8 mouse cellular contexts compared by ENCODE assay signal in the genomic region with DNA sequence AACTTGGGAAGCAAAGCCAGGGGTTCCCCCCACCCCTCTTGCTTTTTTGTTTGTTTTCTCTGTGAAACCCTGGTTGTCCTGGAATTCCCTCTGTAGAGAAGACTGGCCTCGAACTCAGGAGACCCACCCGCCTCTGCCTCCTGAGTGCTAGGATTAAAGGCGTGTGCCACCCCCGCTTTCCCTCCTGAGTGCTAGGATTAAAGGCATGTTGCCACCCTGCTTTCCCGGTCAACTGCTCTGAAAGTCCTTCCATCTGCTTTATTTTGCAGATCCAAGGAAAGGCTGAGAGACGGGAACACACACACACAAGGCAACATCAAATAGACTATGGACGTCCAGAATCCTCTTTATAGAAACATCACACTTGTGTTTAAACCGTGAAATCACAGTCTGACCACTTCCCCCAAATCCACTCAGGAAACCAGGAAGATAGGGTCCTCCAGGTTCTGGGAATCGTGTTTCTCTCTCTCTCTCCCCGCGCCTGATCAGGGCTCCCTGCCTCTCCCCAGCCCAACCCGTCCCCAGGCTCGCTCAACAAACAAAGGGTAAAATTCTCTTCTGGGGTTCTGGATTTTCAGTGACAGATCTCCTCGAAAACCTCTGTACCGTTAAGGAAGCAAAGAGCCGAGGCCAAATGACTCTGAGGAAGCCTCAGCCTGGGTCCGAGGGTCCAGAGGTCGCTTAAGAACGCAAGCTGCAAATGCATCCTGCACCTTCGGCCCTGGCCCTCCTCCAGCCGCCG. TPM values are rescaled to one million over a fixed set of nuclear protein-coding genes. Genes with fewer than 3 reads are reported as not detected.
DNase-seq lines count a peak whose midpoint lies in the region; ATAC-seq and TF ChIP-seq lines count a peak whose summit lies in the region.

No protein-coding gene starts in this region.

- peak; percentile 15 for DNase-seq in embryo, embryonic 10 days (ENCODE audit: low spot score)
- DNase-seq in embryo, embryonic 10.5 days (ENCODE audit: low spot score): no peak
- DNase-seq in thymus, adult 2 months: peak; percentile 5
- DNase-seq in thymus, adult 18-20 months: no peak
- no peak for DNase-seq in stomach, postnatal 0 days (ENCODE audit: low spot score)
- DNase-seq in yolk sac, embryonic 10.5 days (ENCODE audit: low spot score): no peak
- DNase-seq in spleen, adult 12 weeks (ENCODE audit: low spot score): no peak

- H3K4me2 ChIP-seq in limb, embryonic 13.5 days (replicated peaks): peak overlapping the region; percentile 70
- H3K4me2 ChIP-seq in stomach, postnatal 0 days (replicated peaks; ENCODE audit: low read depth): peak overlapping the region; percentile 72

- TF ChIP-seq POLR2A in thymus, adult 2 months (IDR thresholded peaks at IDR 0.05; ENCODE audit: control insufficient read depth, extremely low read depth, insufficient read depth, low read length, poor library complexity): no peak

- H3K4me3 ChIP-seq in thymus, adult 2 months (ENCODE audit: control insufficient read depth, insufficient read depth, low read length): peak overlapping the region; percentile 90
- peak overlapping the region; percentile 84 for H3K4me3 ChIP-seq in limb, embryonic 13.5 days
- peak overlapping the region; percentile 98 for H3K4me3 ChIP-seq in stomach, postnatal 0 days (ENCODE audit: low read depth, low read length)

- H3K9me3 ChIP-seq in limb, embryonic 13.5 days: no peaks in the 10 kb centered on the region
- H3K9me3 ChIP-seq in stomach, postnatal 0 days (ENCODE audit: control insufficient read depth, low read length): no peaks in the 10 kb centered on the region

- peak overlapping the region; percentile 60; the same call in 1 of the 2 replicates for H3K27ac ChIP-seq in thymus, adult 2 months (ENCODE audit: control insufficient read depth, insufficient read depth, low read length)
- peak overlapping the region; percentile 95 for H3K27ac ChIP-seq in limb, embryonic 13.5 days
- H3K27ac ChIP-seq in stomach, postnatal 0 days (replicated peaks): peak overlapping the region; percentile 97

- no peak for TF ChIP-seq CTCF in thymus, adult 2 months (IDR thresholded peaks at IDR 0.05; ENCODE audit: borderline replicate concordance, control insufficient read depth, extremely low read depth, insufficient read depth, low read length, poor library complexity)
- no peak for TF ChIP-seq CTCF in stomach, postnatal 0 days (IDR thresholded peaks at IDR 0.05; ENCODE audit: low read depth)

- WGBS in thymus, adult 2 months: 25% methylated on average over 22 of the region's 22 CpGs
- WGBS in limb, embryonic 13.5 days: 18% methylated on average over 22 of the region's 22 CpGs
- WGBS in stomach, postnatal 0 days: 15% methylated on average over 22 of the region's 22 CpGs

- no peak for TF ChIP-seq EP300 in stomach, postnatal 0 days (optimal IDR thresholded peaks at IDR 0.05)

- peak; percentile 41 for ATAC-seq in limb, embryonic 13.5 days (ENCODE audit: low FRiP score, low read depth)
- peak; percentile 12; the same call in 1 of the 2 replicates for ATAC-seq in stomach, postnatal 0 days (ENCODE audit: low FRiP score, low TSS enrichment)

- H3K4me1 ChIP-seq in thymus, adult 2 months (replicated peaks; ENCODE audit: control insufficient read depth, insufficient read depth, low read length): peaks cover 13% of the 10 kb centered on the region
- peaks cover 28% of the 10 kb centered on the region for H3K4me1 ChIP-seq in limb, embryonic 13.5 days
- peaks cover 3% of the 10 kb centered on the region for H3K4me1 ChIP-seq in stomach, postnatal 0 days (replicated peaks; ENCODE audit: control insufficient read depth, insufficient read depth)

- H3K27me3 ChIP-seq in thymus, adult 2 months (ENCODE audit: control insufficient read depth, insufficient read depth, low read length): no peaks in the 10 kb centered on the region
- no peaks in the 10 kb centered on the region for H3K27me3 ChIP-seq in limb, embryonic 13.5 days
- no peaks in the 10 kb centered on the region for H3K27me3 ChIP-seq in stomach, postnatal 0 days (ENCODE audit: control insufficient read depth, insufficient read depth, low read length)

- peaks cover 12% of the 10 kb centered on the region for H3K36me3 ChIP-seq in thymus, adult 2 months (ENCODE audit: control insufficient read depth, insufficient read depth, low read length)
- peaks cover 15% of the 10 kb centered on the region for H3K36me3 ChIP-seq in limb, embryonic 13.5 days
- H3K36me3 ChIP-seq in stomach, postnatal 0 days (ENCODE audit: control insufficient read depth, insufficient read depth, low read length): peaks cover 11% of the 10 kb centered on the region; the same call in 1 of the 2 replicates

- H3K9ac ChIP-seq in limb, embryonic 13.5 days: peak overlapping the region; percentile 74
- peak overlapping the region; percentile 53 for H3K9ac ChIP-seq in stomach, postnatal 0 days (ENCODE audit: low read length)

RNA-seq across cellular contexts. Expression of a gene that starts 0.6 kb away (rescaled TPM):
- polyA plus RNA-seq in thymus, adult 2 months (2012; rRNA removed): 153 and 200 TPM in 2 replicates
- polyA plus RNA-seq in limb, embryonic 13.5 days (2015; fragmentation: Nextera tagmentation; extraction: Ambion mirVana): 106 and 107 TPM in 2 replicates
- polyA plus RNA-seq in stomach, postnatal 0 days (2015; fragmentation: Nextera tagmentation; extraction: Ambion mirVana): 330 and 353 TPM in 2 replicates

RNA-seq across cellular contexts. Expression of a gene that starts 0.9 kb away (rescaled TPM):
- 0.57 and 0.93 TPM in 2 replicates for polyA plus RNA-seq in thymus, adult 2 months (2012; rRNA removed)
- polyA plus RNA-seq in limb, embryonic 13.5 days (2015; fragmentation: Nextera tagmentation; extraction: Ambion mirVana): 0.46 and 0.55 TPM in 2 replicates
- polyA plus RNA-seq in stomach, postnatal 0 days (2015; fragmentation: Nextera tagmentation; extraction: Ambion mirVana): 0.80 and 0.85 TPM in 2 replicates

RNA-seq across cellular contexts. Expression of a gene that starts 7.6 kb away (rescaled TPM):
- polyA plus RNA-seq in thymus, adult 2 months (2012; rRNA removed): not detected in 2 replicates
- polyA plus RNA-seq in limb, embryonic 13.5 days (2015; fragmentation: Nextera tagmentation; extraction: Ambion mirVana): 0.14 TPM in 1 of 2 replicates, not detected in the other
- polyA plus RNA-seq in stomach, postnatal 0 days (2015; fragmentation: Nextera tagmentation; extraction: Ambion mirVana): not detected in 2 replicates

RNA-seq across cellular contexts. Expression of a gene that starts 25.0 kb away (rescaled TPM):
- 0.19 and 0.26 TPM in 2 replicates for polyA plus RNA-seq in thymus, adult 2 months (2012; rRNA removed)
- 0.11 and 0.24 TPM in 2 replicates for polyA plus RNA-seq in limb, embryonic 13.5 days (2015; fragmentation: Nextera tagmentation; extraction: Ambion mirVana)
- polyA plus RNA-seq in stomach, postnatal 0 days (2015; fragmentation: Nextera tagmentation; extraction: Ambion mirVana): 0.07 and 0.11 TPM in 2 replicates

RNA-seq across cellular contexts. Expression of a gene that starts 55.2 kb away (rescaled TPM):
- polyA plus RNA-seq in thymus, adult 2 months (2012; rRNA removed): 0.36 and 0.41 TPM in 2 replicates
- 0.09 TPM in 1 of 2 replicates, not detected in the other for polyA plus RNA-seq in limb, embryonic 13.5 days (2015; fragmentation: Nextera tagmentation; extraction: Ambion mirVana)
- polyA plus RNA-seq in stomach, postnatal 0 days (2015; fragmentation: Nextera tagmentation; extraction: Ambion mirVana): 0.05 and 0.12 TPM in 2 replicates

Comparison
In these comparisons a context has a peak if more than half of its experiments do, and no peak if none do; other contexts are left out.
1. DNase-seq: peak in embryo, embryonic 10 days (single experiment) and thymus, adult 2 months (single experiment); none in embryo, embryonic 10.5 days (single experiment), thymus, adult 18-20 months (0 of 2), stomach, postnatal 0 days (single experiment), yolk sac, embryonic 10.5 days (single experiment) and spleen, adult 12 weeks (single experiment).
2. Peak in every context shown above with its lines, with median percentiles within 50 percentile points of each other: H3K27ac ChIP-seq and H3K4me3 ChIP-seq.